Mouse (Mus musculus): ENCODE results near the gene Tex30. TPM values are rescaled to one million over a fixed set of nuclear protein-coding genes. Genes with fewer than 3 reads are reported as not detected.

The Tex30 gene
- polyA plus RNA-seq (2015; fragmentation: Nextera tagmentation; extraction: Ambion mirVana): 52.9 and 65.9 TPM in 2 replicates

GRCm38 (mm10) chr1:44102259-44102717 is at the start of gene Tex30:
Gene Tex30, minus strand, starts transcription at chr1:44102441.

GRCm38 (mm10) chr1:44147563-44148381 is 45.5 kb upstream of the Tex30 start, which contains the start of gene Ercc5:
Gene Ercc5, plus strand, starts transcription at chr1:44147744.

GRCm38 (mm10) chr1:44118239-44119054 is 16.2 kb upstream of the Tex30 start, which contains the start of the genes Kdelc1 and Bivm:
Gene Kdelc1, minus strand, starts transcription at chr1:44118808.
Gene Bivm, plus strand, starts transcription at chr1:44118957.

GRCm38 (mm10) chr1:44061836-44062235 is 40.4 kb downstream of the Tex30 start, which contains the start of gene Gm8251:
Gene Gm8251, minus strand, starts transcription at chr1:44061936.

Other genes starting within 250 kb of the Tex30 start
- 30.3 and 40.1 TPM in 2 replicates for gene Tpp2, start 168.8 kb downstream of the Tex30 start, polyA plus RNA-seq (2015; fragmentation: Nextera tagmentation; extraction: Ambion mirVana)
- gene Mettl21c, start 82.4 kb downstream of the Tex30 start, polyA plus RNA-seq (2015; fragmentation: Nextera tagmentation; extraction: Ambion mirVana): 0.66 and 1.3 TPM in 2 replicates
- gene Gm8251, start 40.5 kb downstream of the Tex30 start, polyA plus RNA-seq (2015; fragmentation: Nextera tagmentation; extraction: Ambion mirVana): 0.03 TPM in 1 of 2 replicates, not detected in the other
- gene Kdelc1, start 16.4 kb upstream of the Tex30 start, polyA plus RNA-seq (2015; fragmentation: Nextera tagmentation; extraction: Ambion mirVana): 27.6 TPM in 2 replicates
- gene Bivm, start 16.5 kb upstream of the Tex30 start, polyA plus RNA-seq (2015; fragmentation: Nextera tagmentation; extraction: Ambion mirVana): 13.0 and 15.6 TPM in 2 replicates
- gene Ercc5, start 45.3 kb upstream of the Tex30 start, polyA plus RNA-seq (2015; fragmentation: Nextera tagmentation; extraction: Ambion mirVana): 12.0 and 15.3 TPM in 2 replicates
- gene Mettl21e, start 116.5 kb upstream of the Tex30 start, polyA plus RNA-seq (2015; fragmentation: Nextera tagmentation; extraction: Ambion mirVana): not detected in 2 replicates